Mouse (Mus musculus) forebrain, embryonic 16.5 days (tissue): ENCODE measurements around the gene Gm9903. TPM values are rescaled to one million over a fixed set of nuclear protein-coding genes. Genes with fewer than 3 reads are reported as not detected.

ENCODE experiments used
- ATAC-seq: fragments of 200-750 bp; cut with Nextera tagmentation; 2 replicates; pipeline ENCODE4 v1.8.0; 2017; ENCODE audit warnings: mild to moderate bottlenecking, moderate library complexity
- H3K27ac ChIP-seq: fragments of 300-500 bp; sonication (generic); 2 replicates; pipeline ENCODE4 v1.5.1; 2014; ENCODE audit warnings: low read length, control low read depth
- H3K27me3 ChIP-seq: fragments of 300-500 bp; sonication (generic); replicated peaks from 2 replicates; pipeline ENCODE4 v1.6.1; 2014; ENCODE audit warnings: low read length; ENCODE audit not compliant: control insufficient read depth, insufficient read depth
- H3K36me3 ChIP-seq: fragments of 300-500 bp; sonication (generic); 2 replicates; pipeline ENCODE4 v1.6.1; 2014; ENCODE audit not compliant: control insufficient read depth, insufficient read depth
- H3K4me1 ChIP-seq: fragments of 300-500 bp; sonication (generic); replicated peaks from 2 replicates; pipeline ENCODE4 v1.6.1; 2014; ENCODE audit warnings: low read length; ENCODE audit not compliant: control insufficient read depth, insufficient read depth
- H3K4me2 ChIP-seq: fragments of 300-500 bp; sonication (generic); 2 replicates; pipeline ENCODE4 v1.6.1; 2014; ENCODE audit warnings: mild to moderate bottlenecking, low read length, control low read depth
- H3K4me3 ChIP-seq: fragments of 300-500 bp; sonication (generic); replicated peaks from 2 replicates; pipeline ENCODE4 v1.5.1; 2014; ENCODE audit warnings: mild to moderate bottlenecking, low read length, control low read depth
- H3K9ac ChIP-seq: fragments of 300-500 bp; sonication (generic); replicated peaks from 2 replicates; pipeline ENCODE4 v1.6.1; 2014; ENCODE audit warnings: low read depth, low read length, control low read depth
- H3K9me3 ChIP-seq: fragments of 300-500 bp; sonication (generic); 2 replicates; pipeline ENCODE4 v1.6.1; 2016; ENCODE audit warnings: low read length; ENCODE audit not compliant: control insufficient read depth
- WGBS: fragments of 180-500 bp; shearing (Covaris S2); extraction: QIAGEN DNeasy Blood & Tissue Kit; methylation state at CpG from one replicate; pipeline ENCODE4 v1.1.7; 2014; 5-methylcytosine and 5-hydroxymethylcytosine counted together
- polyA plus RNA-seq: library from polyadenylated mRNA; unstranded; fragments of >200 nt; fragmentation: Nextera tagmentation; extraction: Ambion mirVana; gene quantifications from 2 replicates; pipeline ENCODE4 v1.2.1, GENCODE M21; 2015

The Gm9903 gene
- polyA plus RNA-seq, 1 experiment from 2014 or later: 0.98 TPM

DNA sequence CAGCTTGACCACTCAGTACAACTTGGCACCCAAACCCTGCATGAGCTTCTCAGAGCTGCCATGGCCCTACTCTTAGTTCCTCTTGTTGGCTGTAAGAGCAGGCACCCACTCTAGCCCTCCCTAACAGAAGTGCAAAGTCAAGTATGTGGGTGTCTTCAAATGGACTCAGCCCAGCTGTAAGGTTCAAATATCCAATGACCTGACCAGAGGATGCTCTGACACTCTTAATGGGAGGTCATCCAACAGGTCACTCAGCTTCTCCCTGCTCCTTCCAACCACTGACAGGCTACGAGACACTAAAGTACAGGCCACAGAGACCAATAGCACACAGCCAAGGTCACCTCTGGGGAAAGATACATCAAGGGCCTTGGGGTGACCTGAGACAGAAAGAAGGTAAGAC, 20.5 kb upstream of the Gm9903 start:
- H3K36me3 ChIP-seq: peaks cover 7% of the 10 kb centered on the region; the same call in 1 of the 2 replicates
- H3K4me3 ChIP-seq: no peak overlapping the region
- H3K4me2 ChIP-seq: no peak overlapping the region
- no peaks in the 10 kb centered on the region for H3K9me3 ChIP-seq
- H3K27me3 ChIP-seq: no peaks in the 10 kb centered on the region
- no peak overlapping the region for H3K9ac ChIP-seq
- no peak for ATAC-seq
- WGBS: 91% methylated on average over 1 of the region's 1 CpGs
- no peaks in the 10 kb centered on the region for H3K4me1 ChIP-seq
- no peak overlapping the region for H3K27ac ChIP-seq

GRCm38 (mm10) chr5:33611795-33612194, 17.9 kb upstream of the Gm9903 start:
- ATAC-seq: no peak
- Histone ChIP-seq H3K4me2 (no peak overlapping the region), H3K27ac (no peak overlapping the region), H3K27me3 (no peaks in the 10 kb centered on the region), H3K36me3 (peaks cover 7% of the 10 kb centered on the region; the same call in 1 of the 2 replicates), H3K4me3 (no peak overlapping the region), H3K4me1 (no peaks in the 10 kb centered on the region), H3K9me3 (no peaks in the 10 kb centered on the region), H3K9ac (no peak overlapping the region)
- WGBS: 86% methylated on average over 1 of the region's 1 CpGs

DNA sequence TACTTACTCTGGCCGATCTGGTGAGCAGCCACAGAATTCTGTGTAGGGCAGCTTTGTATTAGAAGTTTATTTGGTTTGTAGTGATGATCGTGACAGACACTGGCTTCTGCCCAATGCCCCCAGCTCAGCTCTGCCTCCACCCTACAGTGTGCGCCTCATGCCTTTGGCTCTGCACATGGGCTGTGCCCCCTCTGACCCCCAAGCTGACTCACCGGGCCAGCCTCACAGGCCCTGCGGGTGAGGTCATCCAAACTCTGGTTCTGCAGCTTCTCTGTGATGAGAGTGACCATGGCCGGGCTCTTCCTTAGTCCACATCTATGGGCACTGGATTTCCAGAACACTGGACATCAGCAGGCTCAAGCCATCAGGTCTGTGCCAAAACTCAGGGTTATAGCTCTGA, 15.3 kb upstream of the Gm9903 start:
- no peaks in the 10 kb centered on the region for H3K4me1 ChIP-seq
- no peak overlapping the region for H3K27ac ChIP-seq
- 96% methylated on average over 6 of the region's 6 CpGs for WGBS

GRCm38 (mm10) chr5:33622671-33623070, 7.1 kb upstream of the Gm9903 start:
- H3K4me3 ChIP-seq: no peak overlapping the region
- no peak for ATAC-seq
- no peaks in the 10 kb centered on the region for H3K27me3 ChIP-seq
- no peaks in the 10 kb centered on the region for H3K9me3 ChIP-seq
- H3K9ac ChIP-seq: no peak overlapping the region
- 88% methylated on average over 2 of the region's 2 CpGs for WGBS
- peaks cover under 1% of the 10 kb centered on the region; the same call in 1 of the 2 replicates for H3K4me1 ChIP-seq
- no peaks in the 10 kb centered on the region for H3K36me3 ChIP-seq
- H3K27ac ChIP-seq: no peak overlapping the region
- H3K4me2 ChIP-seq: no peak overlapping the region

More for the DNA sequence above, 15.3 kb upstream of the Gm9903 start:
- no peak overlapping the region for H3K9ac ChIP-seq
- ATAC-seq: no peak
- no peak overlapping the region for H3K4me2 ChIP-seq
- no peak overlapping the region for H3K4me3 ChIP-seq
- H3K36me3 ChIP-seq: 0 out of 2 replicates have a peak, but pooled peaks cover 2% of the 10 kb centered on the region
- H3K9me3 ChIP-seq: no peaks in the 10 kb centered on the region
- H3K27me3 ChIP-seq: no peaks in the 10 kb centered on the region

- Histone ChIP-seq H3K4me2 (no peak overlapping the region), H3K27me3 (no peaks in the 10 kb centered on the region), H3K4me1 (peaks cover 9% of the 10 kb centered on the region), H3K9ac (no peak overlapping the region), H3K9me3 (no peaks in the 10 kb centered on the region), H3K4me3 (no peak overlapping the region), H3K36me3 (no peaks in the 10 kb centered on the region), H3K27ac (no peak overlapping the region)
- no peak for ATAC-seq
- WGBS: 81% methylated on average over 3 of the region's 3 CpGs
These were observed 6.0 kb upstream of the Gm9903 start for GRCm38 (mm10) chr5:33623766-33624165.

GRCm38 (mm10) chr5:33627968-33628367, 1.8 kb upstream of the Gm9903 start:
- Histone ChIP-seq H3K9ac (no peak overlapping the region), H3K4me1 (peaks cover 19% of the 10 kb centered on the region), H3K27me3 (no peaks in the 10 kb centered on the region), H3K9me3 (no peaks in the 10 kb centered on the region), H3K27ac (no peak overlapping the region), H3K36me3 (no peaks in the 10 kb centered on the region), H3K4me3 (no peak overlapping the region), H3K4me2 (peak overlapping the region; percentile 89)
- WGBS: 37% methylated on average over 4 of the region's 4 CpGs
- no peak for ATAC-seq

- ATAC-seq: no peak
- Histone ChIP-seq H3K4me2 (peak overlapping the region; percentile 89), H3K27ac (peak overlapping the region; percentile 87), H3K9ac (peak overlapping the region; percentile 80), H3K36me3 (no peaks in the 10 kb centered on the region), H3K9me3 (no peaks in the 10 kb centered on the region), H3K27me3 (no peaks in the 10 kb centered on the region), H3K4me3 (peak overlapping the region; percentile 83), H3K4me1 (peaks cover 19% of the 10 kb centered on the region)
- under 1% methylated on average over 24 of the region's 24 CpGs for WGBS
These were observed 865 bp upstream of the Gm9903 start for GRCm38 (mm10) chr5:33628820-33629300.

DNA sequence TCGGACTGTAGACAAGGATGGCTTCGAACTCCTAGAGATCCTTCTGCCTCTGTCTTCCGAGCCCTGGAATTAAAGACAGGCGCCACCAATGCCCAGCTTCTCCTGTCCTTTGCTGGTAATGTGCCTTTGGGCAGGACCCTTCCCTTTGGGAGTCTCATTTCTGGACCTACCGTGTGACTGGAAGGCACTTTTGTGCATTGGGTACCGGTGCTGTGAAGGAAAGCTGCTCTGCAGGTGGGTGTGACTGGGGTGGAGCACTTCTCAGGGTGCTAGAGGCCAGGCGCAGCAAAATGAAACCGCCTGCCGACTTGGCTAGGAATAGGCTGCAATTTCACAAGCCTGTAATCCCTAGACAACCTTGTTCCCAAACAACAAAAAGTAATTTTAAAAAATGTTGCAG, 336 bp downstream of the Gm9903 start:
- Histone ChIP-seq H3K9ac (peak overlapping the region; percentile 68), H3K4me1 (peaks cover 19% of the 10 kb centered on the region), H3K4me3 (peak overlapping the region; percentile 83), H3K36me3 (no peaks in the 10 kb centered on the region), H3K27me3 (no peaks in the 10 kb centered on the region), H3K9me3 (no peaks in the 10 kb centered on the region), H3K27ac (peak overlapping the region; percentile 56), H3K4me2 (peak overlapping the region; percentile 85)
- WGBS: 8% methylated on average over 9 of the region's 9 CpGs
- peak; percentile 7 for ATAC-seq

DNA sequence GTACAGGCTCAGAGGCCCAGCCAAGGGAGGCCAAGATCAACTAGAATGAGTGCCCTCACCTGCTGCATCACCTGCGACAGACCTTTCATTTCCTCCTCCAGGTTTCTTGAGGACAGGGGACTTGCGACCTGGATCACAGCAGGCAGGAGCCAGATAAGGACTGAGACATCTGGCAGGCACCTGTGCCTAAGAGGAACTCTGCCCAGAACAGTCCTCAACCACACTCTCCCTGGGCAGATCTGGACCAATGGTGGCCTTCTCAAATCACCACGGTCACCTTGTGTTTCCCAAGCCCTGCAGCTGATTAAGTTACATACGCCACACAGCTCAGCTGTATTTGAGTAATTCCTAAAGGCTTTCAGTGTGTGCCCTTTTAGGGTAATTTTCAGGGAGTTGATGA, 890 bp downstream of the Gm9903 start:
- H3K36me3 ChIP-seq: no peaks in the 10 kb centered on the region
- no peak for ATAC-seq
- no peaks in the 10 kb centered on the region for H3K27me3 ChIP-seq
- H3K4me3 ChIP-seq: no peak overlapping the region; the same call in 1 of the 2 replicates
- no peak overlapping the region for H3K27ac ChIP-seq
- H3K9me3 ChIP-seq: no peaks in the 10 kb centered on the region
- H3K4me1 ChIP-seq: peaks cover 19% of the 10 kb centered on the region
- H3K4me2 ChIP-seq: peak overlapping the region; percentile 85
- no peak overlapping the region; the same call in 1 of the 2 replicates for H3K9ac ChIP-seq
- 86% methylated on average over 4 of the region's 4 CpGs for WGBS

DNA sequence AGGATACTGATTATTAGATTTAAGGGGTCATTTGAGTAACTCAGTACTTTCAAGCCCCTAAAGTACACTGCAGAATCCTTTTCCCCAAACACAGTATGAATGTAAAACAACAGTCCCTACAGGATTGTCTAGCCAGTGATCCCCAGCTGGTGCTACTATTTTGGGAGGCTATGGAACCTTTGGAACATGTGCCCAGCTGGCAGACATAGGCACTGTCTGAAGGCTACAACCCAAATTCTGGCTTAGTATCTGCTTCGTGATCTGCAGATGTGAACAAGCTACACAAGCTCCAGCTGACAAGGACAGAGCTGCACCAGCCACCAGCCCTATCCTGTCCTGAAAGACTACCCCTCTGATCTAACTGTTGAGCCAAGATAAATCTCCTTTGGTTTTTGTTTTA, 2.8 kb downstream of the Gm9903 start:
- Histone ChIP-seq H3K27me3 (no peaks in the 10 kb centered on the region), H3K9me3 (no peaks in the 10 kb centered on the region), H3K4me3 (no peak overlapping the region), H3K4me1 (peaks cover 19% of the 10 kb centered on the region), H3K27ac (no peak overlapping the region), H3K36me3 (no peaks in the 10 kb centered on the region; the same call in 1 of the 2 replicates), H3K9ac (no peak overlapping the region), H3K4me2 (no peak overlapping the region)
- ATAC-seq: no peak
- 89% methylated on average over 1 of the region's 1 CpGs for WGBS
